Mouse (Mus musculus): ENCODE results near the gene Rhno1.

The Rhno1 gene

GRCm38 (mm10) chr6:128363007-128363825 lies 505 bp upstream of the Rhno1 start:
- in situ Hi-C loops (cut with MseI, MboI): no loop called here

GRCm38 (mm10) chr6:128361901-128362300 lies 810 bp downstream of the Rhno1 start:
- in situ Hi-C loops (cut with MseI, MboI): no loop called here

- in situ Hi-C loops (cut with MseI, MboI): no loop called here
These were observed 3.7 kb downstream of the Rhno1 start for GRCm38 (mm10) chr6:128358999-128359398.

GRCm38 (mm10) chr6:128355726-128356416 lies 6.8 kb downstream of the Rhno1 start, which contains the start of gene Tulp3:
Gene Tulp3 (minus strand): TSS chr6:128355851.
- in situ Hi-C loops (cut with MseI, MboI): no loop called here

- in situ Hi-C loops (cut with MseI, MboI): no loop called here
These were observed 7.5 kb downstream of the Rhno1 start for GRCm38 (mm10) chr6:128355201-128355681.

GRCm38 (mm10) chr6:128354140-128354539 lies 8.6 kb downstream of the Rhno1 start:
- in situ Hi-C loops (cut with MseI, MboI): no loop called here

GRCm38 (mm10) chr6:128349711-128350110 lies 13.0 kb downstream of the Rhno1 start:
- in situ Hi-C loops (cut with MseI, MboI): no loop called here

GRCm38 (mm10) chr6:128346782-128347181 lies 15.9 kb downstream of the Rhno1 start:
- in situ Hi-C loops (cut with MseI, MboI): no loop called here

- in situ Hi-C loops (cut with MseI, MboI): no loop called here
These were observed 17.1 kb downstream of the Rhno1 start for GRCm38 (mm10) chr6:128345623-128346022.

- in situ Hi-C loops (cut with MseI, MboI): no loop called here
These were observed 20.6 kb downstream of the Rhno1 start for GRCm38 (mm10) chr6:128341956-128342723.

GRCm38 (mm10) chr6:128338876-128339275 lies 23.8 kb downstream of the Rhno1 start:
- in situ Hi-C loops (cut with MseI, MboI): no loop called here

GRCm38 (mm10) chr6:128337467-128337866 lies 25.2 kb downstream of the Rhno1 start:
- in situ Hi-C loops (cut with MseI, MboI): no loop called here

GRCm38 (mm10) chr6:128334397-128335124 lies 28.1 kb downstream of the Rhno1 start:
- in situ Hi-C loops (cut with MseI, MboI): no loop called here

- in situ Hi-C loops (cut with MseI, MboI): loop anchor here in 1 of 2 experiments (10.0 kb wide), 1 partner anchor 124 kb away; no protein-coding TSS in a partner anchor
These were observed 44.4 kb downstream of the Rhno1 start for GRCm38 (mm10) chr6:128318317-128318716.

GRCm38 (mm10) chr6:128315597-128315996 lies 47.1 kb downstream of the Rhno1 start:
- in situ Hi-C loops (cut with MseI, MboI): loop anchor here in 1 of 2 experiments (10.0 kb wide), 1 partner anchor 121 kb away; no protein-coding TSS in a partner anchor

GRCm38 (mm10) chr6:128314796-128315195 lies 47.9 kb downstream of the Rhno1 start:
- in situ Hi-C loops (cut with MseI, MboI): loop anchor here in 1 of 2 experiments (10.0 kb wide), 1 partner anchor 120 kb away; no protein-coding TSS in a partner anchor

GRCm38 (mm10) chr6:128308311-128308710 lies 54.4 kb downstream of the Rhno1 start:
- in situ Hi-C loops (cut with MseI, MboI): loop anchor here (10.0 kb wide), 2 partner anchors 74 to 104 kb away; no protein-coding TSS in a partner anchor

Measured in mouse trophoblast stem cell (cell line).